Mouse (Mus musculus): ENCODE results near the gene 9230112D13Rik. TPM values are rescaled to one million over a fixed set of nuclear protein-coding genes. Genes with fewer than 3 reads are reported as not detected.

Gene 9230112D13Rik
- total RNA-seq, 2 experiments from 2014 or later: not detected

GRCm38 (mm10) chr14:34502475-34503324 lies 19.9 kb downstream of the 9230112D13Rik start:
- intact Hi-C loops (cut with DNase I; ENCODE audit: low total_unique reads): loop anchor here (5.0 kb wide), 1 partner anchor 45 kb away; no protein-coding TSS in a partner anchor

GRCm38 (mm10) chr14:34501804-34502474 lies 20.7 kb downstream of the 9230112D13Rik start:
- intact Hi-C loops (cut with DNase I; ENCODE audit: low total_unique reads): loop anchor here (5.0 kb wide), 1 partner anchor 45 kb away; no protein-coding TSS in a partner anchor
- DNase-seq: peak; percentile 46

More at GRCm38 (mm10) chr14:34502475-34503324, 19.9 kb downstream of the 9230112D13Rik start:
- DNase-seq: peak; percentile 87

GRCm38 (mm10) chr14:34501447-34501803 lies 21.2 kb downstream of the 9230112D13Rik start:
- no peak for DNase-seq
- intact Hi-C loops (cut with DNase I; ENCODE audit: low total_unique reads): loop anchor here (5.0 kb wide), 1 partner anchor 46 kb away; no protein-coding TSS in a partner anchor

- intact Hi-C loops (cut with DNase I; ENCODE audit: low total_unique reads): loop anchor here (5.0 kb wide), 1 partner anchor 47 kb away; no protein-coding TSS in a partner anchor
- DNase-seq: no peak
Observed at GRCm38 (mm10) chr14:34500309-34500708, 22.3 kb downstream of the 9230112D13Rik start.

- intact Hi-C loops (cut with DNase I; ENCODE audit: low total_unique reads): loop anchor here (5.0 kb wide), 1 partner anchor 48 kb away; no protein-coding TSS in a partner anchor
- DNase-seq: no peak
Observed at GRCm38 (mm10) chr14:34499664-34500063, 22.9 kb downstream of the 9230112D13Rik start.

- intact Hi-C loops (cut with DNase I; ENCODE audit: low total_unique reads): no loop called here
- no peak for DNase-seq
Observed at GRCm38 (mm10) chr14:34497346-34497745, 25.3 kb downstream of the 9230112D13Rik start.

- intact Hi-C loops (cut with DNase I; ENCODE audit: low total_unique reads): no loop called here
- no peak for DNase-seq
Observed at GRCm38 (mm10) chr14:34493682-34494081, 28.9 kb downstream of the 9230112D13Rik start.

- intact Hi-C loops (cut with DNase I; ENCODE audit: low total_unique reads): no loop called here
- DNase-seq: no peak
Observed at GRCm38 (mm10) chr14:34492688-34493087, 29.9 kb downstream of the 9230112D13Rik start.

- DNase-seq: no peak
- intact Hi-C loops (cut with DNase I; ENCODE audit: low total_unique reads): no loop called here
Observed at GRCm38 (mm10) chr14:34490965-34491364, 31.6 kb downstream of the 9230112D13Rik start.

GRCm38 (mm10) chr14:34489928-34490327 lies 32.7 kb downstream of the 9230112D13Rik start:
- intact Hi-C loops (cut with DNase I; ENCODE audit: low total_unique reads): no loop called here
- DNase-seq: no peak

GRCm38 (mm10) chr14:34486169-34486568 lies 36.4 kb downstream of the 9230112D13Rik start:
- intact Hi-C loops (cut with DNase I; ENCODE audit: low total_unique reads): no loop called here
- no peak for DNase-seq

GRCm38 (mm10) chr14:34483469-34484341 lies 38.9 kb downstream of the 9230112D13Rik start:
- DNase-seq: no peak
- intact Hi-C loops (cut with DNase I; ENCODE audit: low total_unique reads): no loop called here

- no peak for DNase-seq
- intact Hi-C loops (cut with DNase I; ENCODE audit: low total_unique reads): no loop called here
Observed at GRCm38 (mm10) chr14:34471591-34471990, 51.0 kb downstream of the 9230112D13Rik start.

GRCm38 (mm10) chr14:34466291-34466690 lies 56.3 kb downstream of the 9230112D13Rik start:
- no peak for DNase-seq
- intact Hi-C loops (cut with DNase I; ENCODE audit: low total_unique reads): no loop called here

Other genes starting within 250 kb of the 9230112D13Rik start
- gene Shld2, start 212.3 kb downstream of the 9230112D13Rik start, total RNA-seq (2021): 1 to 10 TPM; 6.8 to 7.0 TPM
- 100 to 1,000 TPM; 110 to 129 TPM for gene Glud1, start 212.1 kb downstream of the 9230112D13Rik start, total RNA-seq (2021)
- gene Fam25c, start 167.4 kb downstream of the 9230112D13Rik start, total RNA-seq (2021): under 1 TPM in 1 of 2 experiments, not detected in 1; 0.66 TPM
- 1 to 10 TPM; 3.0 to 9.9 TPM for gene Sncg, start 148.0 kb downstream of the 9230112D13Rik start, total RNA-seq (2021)
- gene Mmrn2, start 147.3 kb downstream of the 9230112D13Rik start, total RNA-seq (2021): 10 to 100 TPM; 16.6 to 20.1 TPM
- gene Bmpr1a, start 19.5 kb downstream of the 9230112D13Rik start, total RNA-seq (2021): 10 to 100 TPM; 65.3 to 69.9 TPM
- gene Ldb3, start 65.9 kb upstream of the 9230112D13Rik start, total RNA-seq (2021): 1,000 to 10,000 TPM; 1,741 to 1,856 TPM
- not detected for gene Opn4, start 77.3 kb upstream of the 9230112D13Rik start, total RNA-seq (2021)
- 10 to 100 TPM; 38.4 to 40.8 TPM for gene Wapl, start 151.1 kb upstream of the 9230112D13Rik start, total RNA-seq (2021)